Mouse (Mus musculus) CD4-positive naive resting alpha-beta T cell, adult 57 days (primary cell): Measurements from ENCODE around the gene Cep170. TPM values are rescaled to one million over a fixed set of nuclear protein-coding genes. Genes with fewer than 3 reads are reported as not detected.

Source experiments
- total RNA-seq: library from RNA; stranded (reverse); gene quantifications from one replicate; pipeline ENCODE4 v1.2.4, GENCODE M21; 2023

Gene Cep170
- total RNA-seq = 26.5 TPM

GRCm38 (mm10) chr1:176814036-176814420 is at the start of gene Cep170:
Gene Cep170, minus strand, starts transcription at chr1:176814067.

GRCm38 (mm10) chr1:176814591-176815062 is 760 bp upstream of the Cep170 start, which contains the start of gene Sdccag8:
Gene Sdccag8, plus strand, starts transcription at chr1:176814660.

Other genes with a start within 250 kb of the Cep170 start
- gene Sdccag8, start 593 bp upstream of the Cep170 start, total RNA-seq = 16.8 TPM